Mouse (Mus musculus): ENCODE measurements around the gene Adcy3. TPM values are rescaled to one million over a fixed set of nuclear protein-coding genes. Genes with fewer than 3 reads are reported as not detected.
"Not testable (repeated sequence)": the region's sequence is repeated elsewhere in the genome, so short reads cannot be mapped to it uniquely, and the experiment has no call there.

Gene Adcy3
- polyA plus RNA-seq, 1 experiment from 2014 or later: 45.0 TPM

- H3K27ac ChIP-seq; H3K36me3 ChIP-seq (ENCODE audit: inconsistent target); H3K79me2 ChIP-seq (ENCODE audit: inconsistent target); H3K4me3 ChIP-seq (ENCODE audit: inconsistent target): not testable (repeated sequence)
- WGBS (ENCODE audit: missing documents): 93% methylated on average over 8 of the region's 8 CpGs
Observed at GRCm38 (mm10) chr12:4240281-4240680, 107.4 kb downstream of the Adcy3 start.

- Histone ChIP-seq H3K4me3 (ENCODE audit: inconsistent target) (no peak overlapping the region), H3K79me2 (ENCODE audit: inconsistent target) (no peaks in the 10 kb centered on the region), H3K27ac (no peak overlapping the region), H3K36me3 (ENCODE audit: inconsistent target) (0 out of 2 replicates have a peak, but pooled peaks cover 10% of the 10 kb centered on the region)
- 84% methylated on average over 2 of the region's 2 CpGs for WGBS (ENCODE audit: missing documents)
Observed at GRCm38 (mm10) chr12:4243805-4244204, 110.9 kb downstream of the Adcy3 start.

- no peak overlapping the region for H3K27ac ChIP-seq
- no peaks in the 10 kb centered on the region for H3K79me2 ChIP-seq (ENCODE audit: inconsistent target)
- H3K36me3 ChIP-seq (ENCODE audit: inconsistent target): peaks cover 26% of the 10 kb centered on the region
- no peak overlapping the region for H3K4me3 ChIP-seq (ENCODE audit: inconsistent target)
- 97% methylated on average over 10 of the region's 10 CpGs for WGBS (ENCODE audit: missing documents)
Observed at GRCm38 (mm10) chr12:4245742-4246141, 112.8 kb downstream of the Adcy3 start.

GRCm38 (mm10) chr12:4249786-4250185 lies 116.9 kb downstream of the Adcy3 start:
- no peaks in the 10 kb centered on the region for H3K79me2 ChIP-seq (ENCODE audit: inconsistent target)
- 94% methylated on average over 6 of the region's 6 CpGs for WGBS (ENCODE audit: missing documents)
- H3K36me3 ChIP-seq (ENCODE audit: inconsistent target): peaks cover 49% of the 10 kb centered on the region
- no peak overlapping the region for H3K4me3 ChIP-seq (ENCODE audit: inconsistent target)
- no peak overlapping the region for H3K27ac ChIP-seq

- H3K27ac ChIP-seq: no peak overlapping the region
- WGBS (ENCODE audit: missing documents): 93% methylated on average over 16 of the region's 16 CpGs
- no peak overlapping the region for H3K4me3 ChIP-seq (ENCODE audit: inconsistent target)
- H3K36me3 ChIP-seq (ENCODE audit: inconsistent target): peaks cover 47% of the 10 kb centered on the region
- no peaks in the 10 kb centered on the region for H3K79me2 ChIP-seq (ENCODE audit: inconsistent target)
Observed at GRCm38 (mm10) chr12:4252742-4253655, 120.1 kb downstream of the Adcy3 start.

Other genes with a start within 250 kb of the Adcy3 start
- 0.37 TPM in 1 of 3 replicates, not detected in the others for gene Pomc, start 178.2 kb upstream of the Adcy3 start, polyA plus RNA-seq (2018)
- 0.47 to 2.4 TPM (median 0.92 TPM) in 3 replicates for gene Efr3b, start 94.2 kb upstream of the Adcy3 start, polyA plus RNA-seq (2018)
- gene Dnajc27, start 50.5 kb upstream of the Adcy3 start, polyA plus RNA-seq (2018): 3.5 to 4.2 TPM (median 3.8 TPM) in 3 replicates
- 5.1 to 6.0 TPM (median 5.4 TPM) in 3 replicates for gene Ptrhd1, start 100.9 kb downstream of the Adcy3 start, polyA plus RNA-seq (2018)
- gene Cenpo, start 101.2 kb downstream of the Adcy3 start, polyA plus RNA-seq (2018): 9.6 to 13.6 TPM (median 10.3 TPM) in 3 replicates

Data from macrophage (primary cell).